Mouse (Mus musculus) lung, postnatal 0 days (tissue): Measurements from ENCODE around the gene Pdxk.

Experiments
- CTCF ChIP-seq: IDR thresholded peaks from 2 replicates; pipeline ENCODE4 v1.5.1; 2016; ENCODE audit warnings: antibody characterized with exemption, mild to moderate bottlenecking
- EP300 ChIP-seq: IDR thresholded peaks from 2 replicates; pipeline ENCODE4 v1.6.1; 2016; ENCODE audit warnings: antibody characterized with exemption, mild to moderate bottlenecking, control low read depth

GRCm38 (mm10) chr10:78461767-78462166 is 3.0 kb downstream of the Pdxk start:
- peak; percentile 47 for TF ChIP-seq CTCF
- no peak for TF ChIP-seq EP300
